Mouse (Mus musculus) MEL (cell line): ENCODE results near the gene Tmprss12.
"Not testable (repeated sequence)": the region's sequence is repeated elsewhere in the genome, so short reads cannot be mapped to it uniquely, and the experiment has no call there.

ENCODE experiments used
- CTCF ChIP-seq, 3 experiments: IDR thresholded peaks in 2 of 3; conservative IDR thresholded peaks in 1 of 3; 2 replicates each; pipeline ENCODE4 v1.5.1; 2011 to 2012; ENCODE audit warnings: low read length in 3 of 3, low read depth in 2 of 3, mild to moderate bottlenecking in 2 of 3, improper control_type of control experiment in 1 of 3, inconsistent platforms in 1 of 3, mixed read lengths in 1 of 3, moderate library complexity in 1 of 3; ENCODE audit not compliant: control insufficient read depth in 1 of 3, insufficient read depth in 1 of 3, poor library complexity in 1 of 3, severe bottlenecking in 1 of 3
- POLR2A ChIP-seq, 2 experiments: IDR thresholded peaks; 2 replicates each; pipeline ENCODE4 v1.6.1; 2011 to 2012; ENCODE audit warnings: low read length in 2 of 2, mild to moderate bottlenecking in 2 of 2, control low read depth in 1 of 2, improper control_type of control experiment in 1 of 2, low read depth in 1 of 2, moderate library complexity in 1 of 2; ENCODE audit not compliant: control insufficient read depth in 1 of 2, insufficient read depth in 1 of 2, poor library complexity in 1 of 2
- POLR2AphosphoS5 ChIP-seq: IDR thresholded peaks from 2 replicates; pipeline ENCODE4 v1.6.1; 2012; ENCODE audit warnings: low read depth, borderline replicate concordance, mild to moderate bottlenecking, inconsistent platforms, low read length, moderate library complexity, mixed read lengths
- ZNF384 ChIP-seq: IDR thresholded peaks from 2 replicates; pipeline ENCODE4 v1.6.1; 2012; ENCODE audit warnings: low read depth, mild to moderate bottlenecking, inconsistent platforms, low read length, improper control_type of control experiment

GRCm38 (mm10) chr15:100318014-100318671 is 37.5 kb downstream of the Tmprss12 start:
- not testable (repeated sequence) for TF ChIP-seq ZNF384; POLR2A (IDR thresholded peaks at IDR 0.05; ENCODE audit: control insufficient read depth in 1 of 2, insufficient read depth in 1 of 2, low read depth in 1 of 2, low read length in 2 of 2, poor library complexity in 1 of 2); POLR2AphosphoS5; CTCF (IDR thresholded peaks at IDR 0.05 in 2 of 3, conservative IDR thresholded peaks at IDR 0.05 in 1 of 3; ENCODE audit: control insufficient read depth in 1 of 3, insufficient read depth in 1 of 3, low read depth in 2 of 3, low read length in 3 of 3, poor library complexity in 1 of 3, severe bottlenecking in 1 of 3)
